Mouse (Mus musculus): Measurements from ENCODE around the gene Plet1. TPM values are rescaled to one million over a fixed set of nuclear protein-coding genes. Genes with fewer than 3 reads are reported as not detected.

The Plet1 gene
- polyA plus RNA-seq, 1 experiment = not detected

DNA sequence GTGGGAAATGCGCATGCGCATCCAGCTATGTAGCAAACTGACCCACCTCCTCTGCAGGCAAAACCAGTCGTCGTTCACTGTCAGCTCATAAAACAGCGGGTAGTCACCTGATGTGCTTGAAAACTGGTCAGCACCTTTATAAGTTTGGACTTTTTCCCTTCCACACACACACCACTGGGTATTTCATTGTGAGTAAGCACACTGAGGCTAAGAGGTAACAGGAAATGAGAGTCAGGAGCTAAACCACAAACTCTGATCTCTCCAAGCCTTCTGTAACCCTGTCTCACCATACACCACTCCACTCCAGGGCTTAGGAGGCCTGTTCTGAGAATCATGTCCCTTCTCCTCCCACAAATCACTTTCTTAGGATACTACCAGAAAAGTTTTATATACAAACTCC lies 31.3 kb downstream of the Plet1 start:
- Histone ChIP-seq H3K4me1 (ENCODE audit: control insufficient read depth, insufficient read depth, low read length) (peaks cover 7% of the 10 kb centered on the region), H3K27ac (ENCODE audit: insufficient read depth, low read length) (no peak overlapping the region), H3K4me3 (ENCODE audit: insufficient read depth, low read length) (no peak overlapping the region)
- no peak for TF ChIP-seq POLR2A (IDR thresholded peaks at IDR 0.05; ENCODE audit: low read depth, low read length)
- TF ChIP-seq CTCF (IDR thresholded peaks at IDR 0.05; ENCODE audit: borderline replicate concordance, insufficient read depth, low read length) = no peak

DNA sequence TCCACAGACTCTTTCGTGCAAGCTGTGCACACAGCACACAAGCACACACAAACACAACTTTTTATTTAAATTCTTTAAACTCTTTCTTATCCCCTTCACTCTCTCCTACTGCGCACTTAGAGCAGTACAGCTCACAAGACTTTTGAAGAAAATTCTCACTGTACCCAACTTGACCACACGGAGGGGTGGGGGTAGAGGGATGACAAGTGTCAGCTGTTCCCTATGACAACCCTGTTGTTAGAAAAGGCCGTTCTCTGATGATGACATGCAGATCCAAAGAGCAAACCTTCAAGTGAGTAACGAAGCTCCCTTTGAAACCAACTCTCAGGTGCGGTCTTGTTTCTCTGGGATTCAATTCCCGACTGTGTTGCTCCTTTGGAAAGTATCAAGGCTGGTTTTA lies 33.5 kb downstream of the Plet1 start:
- Histone ChIP-seq H3K4me1 (ENCODE audit: control insufficient read depth, insufficient read depth, low read length) (peaks cover 7% of the 10 kb centered on the region), H3K4me3 (ENCODE audit: insufficient read depth, low read length) (peak overlapping the region; percentile 68), H3K27ac (ENCODE audit: insufficient read depth, low read length) (no peak overlapping the region)
- TF ChIP-seq POLR2A (IDR thresholded peaks at IDR 0.05; ENCODE audit: low read depth, low read length) (no peak), CTCF (IDR thresholded peaks at IDR 0.05; ENCODE audit: borderline replicate concordance, insufficient read depth, low read length) (no peak)

DNA sequence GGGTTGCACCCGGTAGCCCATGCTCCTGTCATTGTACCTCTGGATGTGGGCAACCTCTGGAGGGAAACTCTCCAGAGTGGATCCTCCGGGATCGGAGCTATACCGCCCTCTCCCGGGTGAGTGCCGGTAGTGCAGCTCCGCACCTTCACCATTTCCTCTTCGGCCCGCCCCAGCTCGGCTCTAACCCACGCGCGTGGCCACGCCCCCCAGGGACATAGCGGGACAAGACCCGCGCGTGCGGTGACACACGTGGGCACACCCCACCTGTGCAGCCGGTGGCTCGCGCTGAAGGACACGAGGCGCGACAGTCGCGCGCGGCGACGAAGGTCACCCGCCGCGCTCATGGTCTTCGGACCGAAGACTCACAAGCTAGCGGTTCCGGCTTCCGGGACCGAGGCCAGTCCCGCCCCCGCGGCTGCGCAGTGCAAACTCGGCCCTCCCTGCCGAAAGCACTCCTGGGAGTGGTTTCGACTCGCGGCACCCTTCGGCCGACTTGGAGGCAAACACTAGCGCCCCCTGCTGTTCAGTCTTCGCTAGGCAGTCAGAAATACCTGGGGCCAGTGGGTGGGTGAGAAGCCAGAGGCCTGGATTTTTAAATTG lies 34.1 kb downstream of the Plet1 start, which contains the start of gene Pts:
TSS of gene Pts (minus strand) at position 432 of the 600 bp plus-strand sequence.
- H3K4me1 ChIP-seq (ENCODE audit: control insufficient read depth, insufficient read depth, low read length) = peaks cover 7% of the 10 kb centered on the region
- TF ChIP-seq POLR2A (IDR thresholded peaks at IDR 0.05; ENCODE audit: low read depth, low read length) (peak; percentile 94), CTCF (IDR thresholded peaks at IDR 0.05; ENCODE audit: borderline replicate concordance, insufficient read depth, low read length) (peak; percentile 71)
- H3K27ac ChIP-seq (ENCODE audit: insufficient read depth, low read length) = 0 out of 2 replicates have a peak within 1 kb of the TSS, but pooled peaks have one; percentile 37
- H3K4me3 ChIP-seq (ENCODE audit: insufficient read depth, low read length) = peak within 1 kb of the TSS; percentile 68

DNA sequence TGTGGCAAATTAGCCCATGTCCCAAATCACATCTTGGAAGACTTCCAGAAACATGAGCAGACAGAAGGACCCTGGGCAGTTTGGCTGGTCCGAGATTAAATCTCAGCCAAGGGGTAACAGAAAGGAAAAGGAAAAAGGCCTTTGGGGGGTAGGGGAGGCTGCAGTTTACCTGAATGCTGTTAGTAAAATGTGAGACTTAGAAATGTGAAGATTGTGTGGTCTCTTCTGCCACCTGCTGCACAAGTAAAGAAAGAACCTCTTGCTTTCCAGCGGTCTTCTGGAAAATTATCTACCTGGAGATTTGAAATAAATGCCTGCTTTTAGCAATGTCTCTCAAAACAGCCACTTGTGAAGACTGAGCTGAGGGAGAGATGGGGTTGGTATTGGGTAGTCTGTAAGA lies 36.6 kb downstream of the Plet1 start:
- Histone ChIP-seq H3K27ac (ENCODE audit: insufficient read depth, low read length) (no peak overlapping the region), H3K4me3 (ENCODE audit: insufficient read depth, low read length) (no peak overlapping the region), H3K4me1 (ENCODE audit: control insufficient read depth, insufficient read depth, low read length) (peaks cover 7% of the 10 kb centered on the region)
- no peak for TF ChIP-seq POLR2A (IDR thresholded peaks at IDR 0.05; ENCODE audit: low read depth, low read length)
- no peak for TF ChIP-seq CTCF (IDR thresholded peaks at IDR 0.05; ENCODE audit: borderline replicate concordance, insufficient read depth, low read length)

DNA sequence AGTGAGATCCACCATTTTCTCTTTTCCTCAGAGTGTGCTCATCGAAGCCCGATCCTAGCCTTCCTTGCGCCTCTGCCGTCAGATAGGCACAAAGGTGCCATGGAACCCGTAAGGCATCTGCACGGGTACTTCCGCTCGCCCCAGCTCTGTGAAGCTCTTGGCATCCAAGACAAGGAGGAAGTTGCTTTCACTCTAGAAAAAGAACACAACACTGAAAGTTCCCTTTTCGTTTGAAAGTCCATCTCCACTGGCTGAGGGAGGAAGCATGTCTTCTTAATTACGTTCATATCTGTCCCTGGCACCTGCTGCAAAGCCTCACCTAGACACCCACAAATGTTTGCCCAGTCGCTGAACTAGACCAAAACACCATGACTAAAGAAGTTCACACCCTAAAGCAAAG lies 39.0 kb downstream of the Plet1 start:
- Histone ChIP-seq H3K4me3 (ENCODE audit: insufficient read depth, low read length) (no peak overlapping the region), H3K4me1 (ENCODE audit: control insufficient read depth, insufficient read depth, low read length) (no peaks in the 10 kb centered on the region), H3K27ac (ENCODE audit: insufficient read depth, low read length) (no peak overlapping the region)
- no peak for TF ChIP-seq CTCF (IDR thresholded peaks at IDR 0.05; ENCODE audit: borderline replicate concordance, insufficient read depth, low read length)
- no peak for TF ChIP-seq POLR2A (IDR thresholded peaks at IDR 0.05; ENCODE audit: low read depth, low read length)

DNA sequence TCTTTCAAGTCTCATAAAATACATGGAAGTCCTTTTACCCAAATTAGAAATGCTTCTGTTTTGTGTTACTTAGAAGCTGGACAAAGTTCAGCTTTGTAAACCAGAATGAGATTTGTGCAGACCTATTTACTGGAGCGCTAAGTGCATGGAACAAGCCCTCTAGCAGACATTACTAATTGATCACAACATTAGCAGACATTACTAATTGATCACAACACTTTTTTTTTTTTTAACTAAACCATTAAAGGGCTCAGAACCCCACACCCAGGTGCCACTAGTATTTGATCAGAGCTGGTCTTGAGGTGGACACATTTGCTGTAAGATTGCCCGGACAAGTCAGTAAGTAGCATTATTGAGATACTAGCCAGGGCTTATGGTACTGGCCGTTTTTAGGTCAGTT lies 39.5 kb downstream of the Plet1 start:
- no peak overlapping the region for H3K27ac ChIP-seq (ENCODE audit: insufficient read depth, low read length)
- no peaks in the 10 kb centered on the region for H3K4me1 ChIP-seq (ENCODE audit: control insufficient read depth, insufficient read depth, low read length)
- no peak overlapping the region for H3K4me3 ChIP-seq (ENCODE audit: insufficient read depth, low read length)
- TF ChIP-seq POLR2A (IDR thresholded peaks at IDR 0.05; ENCODE audit: low read depth, low read length) (no peak), CTCF (IDR thresholded peaks at IDR 0.05; ENCODE audit: borderline replicate concordance, insufficient read depth, low read length) (no peak)

DNA sequence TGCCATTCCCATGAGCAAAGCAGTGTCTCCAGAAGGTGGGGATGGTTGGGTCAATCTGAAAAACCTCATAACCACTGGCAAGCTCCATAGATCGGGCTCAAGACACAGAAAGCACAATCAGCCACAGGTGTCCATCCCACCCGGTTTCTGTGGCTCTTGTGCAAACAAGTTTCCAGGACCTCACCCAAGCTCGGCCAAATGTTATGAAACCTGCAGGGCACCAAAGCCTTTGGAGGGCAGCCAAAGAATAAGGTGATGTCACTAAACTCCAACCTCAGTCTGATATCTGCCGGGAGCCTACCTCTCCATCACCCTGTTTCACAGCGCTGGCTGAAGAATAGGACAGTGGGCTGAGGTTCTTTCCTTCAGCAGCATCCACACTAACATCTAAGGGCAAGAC lies 41.6 kb downstream of the Plet1 start:
- TF ChIP-seq POLR2A (IDR thresholded peaks at IDR 0.05; ENCODE audit: low read depth, low read length) (no peak), CTCF (IDR thresholded peaks at IDR 0.05; ENCODE audit: borderline replicate concordance, insufficient read depth, low read length) (no peak)
- H3K4me3 ChIP-seq (ENCODE audit: insufficient read depth, low read length) = no peak overlapping the region
- H3K4me1 ChIP-seq (ENCODE audit: control insufficient read depth, insufficient read depth, low read length) = no peaks in the 10 kb centered on the region
- H3K27ac ChIP-seq (ENCODE audit: insufficient read depth, low read length) = no peak overlapping the region

DNA sequence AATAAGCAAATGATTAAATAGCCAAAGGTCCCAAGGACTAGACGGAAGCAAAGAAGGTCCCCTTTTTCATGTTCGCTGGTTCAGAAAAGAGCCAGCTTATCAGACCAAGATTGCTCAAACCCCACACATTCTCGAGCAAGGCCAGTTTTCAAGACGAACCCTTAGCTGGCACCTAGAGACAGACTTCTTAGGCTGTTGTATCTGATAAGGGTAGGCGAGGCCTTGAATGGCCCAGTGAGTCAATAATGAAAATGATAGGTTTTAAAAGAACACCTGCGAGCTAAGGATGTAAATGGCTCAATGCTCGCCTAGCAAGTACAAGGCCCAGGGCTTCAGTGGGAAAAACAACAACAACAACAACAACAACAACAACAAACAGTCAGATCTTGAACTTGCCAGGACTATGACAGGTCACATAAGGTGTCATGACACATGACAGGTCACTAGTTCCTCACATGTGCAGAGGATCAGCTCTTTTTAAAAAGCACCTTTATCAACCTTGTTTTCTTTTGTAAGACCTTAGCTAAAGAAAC lies 42.3 kb downstream of the Plet1 start:
- H3K4me1 ChIP-seq (ENCODE audit: control insufficient read depth, insufficient read depth, low read length) = no peaks in the 10 kb centered on the region
- no peak for TF ChIP-seq CTCF (IDR thresholded peaks at IDR 0.05; ENCODE audit: borderline replicate concordance, insufficient read depth, low read length)
- no peak for TF ChIP-seq POLR2A (IDR thresholded peaks at IDR 0.05; ENCODE audit: low read depth, low read length)
- no peak overlapping the region for H3K27ac ChIP-seq (ENCODE audit: insufficient read depth, low read length)
- H3K4me3 ChIP-seq (ENCODE audit: insufficient read depth, low read length) = no peak overlapping the region

DNA sequence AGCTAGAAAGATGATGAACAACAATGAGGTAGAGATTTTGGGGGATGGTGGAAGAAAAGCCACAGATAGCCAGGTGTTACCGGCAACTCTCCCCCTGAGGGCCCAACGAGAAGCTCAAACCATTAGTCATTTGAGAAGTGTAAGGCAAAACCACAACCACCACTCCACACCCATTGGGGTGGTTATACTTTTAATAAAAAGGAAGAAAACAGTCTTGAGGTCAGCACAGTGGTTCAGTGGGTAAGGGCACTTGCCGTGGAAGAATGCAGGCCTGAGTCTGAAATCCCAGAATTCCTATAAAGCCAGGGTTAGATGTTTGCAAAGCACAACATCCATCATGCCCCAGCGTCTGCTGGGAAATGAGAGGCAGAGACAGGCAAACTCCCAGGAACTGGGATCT lies 43.0 kb downstream of the Plet1 start:
- no peak for TF ChIP-seq CTCF (IDR thresholded peaks at IDR 0.05; ENCODE audit: borderline replicate concordance, insufficient read depth, low read length)
- TF ChIP-seq POLR2A (IDR thresholded peaks at IDR 0.05; ENCODE audit: low read depth, low read length) = no peak
- Histone ChIP-seq H3K27ac (ENCODE audit: insufficient read depth, low read length) (no peak overlapping the region), H3K4me1 (ENCODE audit: control insufficient read depth, insufficient read depth, low read length) (no peaks in the 10 kb centered on the region), H3K4me3 (ENCODE audit: insufficient read depth, low read length) (no peak overlapping the region)

DNA sequence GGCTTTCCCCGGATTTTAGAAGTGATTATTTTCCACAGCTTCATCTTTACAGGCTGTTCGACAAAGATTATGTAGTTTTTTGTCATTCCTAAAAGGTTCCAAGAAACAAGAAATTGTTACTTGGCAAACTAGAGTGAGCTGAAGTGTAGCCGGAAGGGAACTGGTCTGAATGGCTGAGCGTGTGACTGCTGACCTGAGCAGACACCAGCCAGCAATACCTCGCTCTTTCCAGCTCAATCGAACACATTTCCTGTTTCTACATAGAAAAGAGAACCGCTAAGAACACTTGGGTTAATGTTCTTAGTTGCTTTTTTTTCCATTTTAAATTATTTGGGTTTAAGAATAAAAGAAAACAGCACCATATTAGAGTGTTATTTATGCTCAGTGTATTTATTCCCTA lies 45.8 kb downstream of the Plet1 start:
- TF ChIP-seq CTCF (IDR thresholded peaks at IDR 0.05; ENCODE audit: borderline replicate concordance, insufficient read depth, low read length) (no peak), POLR2A (IDR thresholded peaks at IDR 0.05; ENCODE audit: low read depth, low read length) (no peak)
- Histone ChIP-seq H3K4me3 (ENCODE audit: insufficient read depth, low read length) (no peak overlapping the region), H3K4me1 (ENCODE audit: control insufficient read depth, insufficient read depth, low read length) (peaks cover 2% of the 10 kb centered on the region; the same call in 1 of the 2 replicates), H3K27ac (ENCODE audit: insufficient read depth, low read length) (no peak overlapping the region)

Measured in embryonic fibroblast, embryonic 13.5 days (primary cell).